Mouse (Mus musculus): Measurements from ENCODE around the gene Zfp607b. TPM values are rescaled to one million over a fixed set of nuclear protein-coding genes. Genes with fewer than 3 reads are reported as not detected.

The Zfp607b gene
- polyA plus RNA-seq, 1 experiment from 2014 or later, result 1.6 TPM

- peak overlapping the region; percentile 74 for H3K4me2 ChIP-seq
Measured at GRCm38 (mm10) chr7:27732508-27732907, 43.4 kb downstream of the Zfp607b start.

DNA sequence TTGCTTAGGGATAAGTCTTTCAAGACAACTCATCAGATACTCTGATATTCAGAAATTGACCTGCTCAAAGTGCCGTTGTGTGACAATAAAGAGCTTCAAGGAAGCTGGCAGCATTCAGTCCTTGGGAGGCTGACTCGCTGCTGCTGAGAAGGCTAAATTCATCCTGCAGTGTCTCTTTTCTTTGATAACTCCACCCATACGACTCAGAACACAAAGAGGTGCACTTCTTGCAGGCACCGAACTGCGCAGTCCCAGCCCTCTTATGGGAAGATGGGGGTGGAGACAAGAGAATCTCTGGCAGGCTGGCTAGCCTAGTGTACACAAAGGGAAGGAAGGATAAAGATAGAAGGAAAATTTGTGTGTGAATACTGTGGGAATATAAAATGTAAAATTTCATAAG, 46.3 kb downstream of the Zfp607b start:
- WGBS, result 88% methylated on average over 5 of the region's 5 CpGs
- DNase-seq (ENCODE audit: low spot score) (no peak), ATAC-seq (replicated peaks; ENCODE audit: low FRiP score) (no peak)
- Histone ChIP-seq H3K27ac (ENCODE audit: low read depth, low read length) (no peak overlapping the region), H3K9ac (ENCODE audit: low read depth, low read length) (no peak overlapping the region), H3K36me3 (ENCODE audit: control insufficient read depth, insufficient read depth, low read length) (peaks cover 12% of the 10 kb centered on the region), H3K4me3 (ENCODE audit: low read depth, low read length) (no peak overlapping the region), H3K4me2 (no peak overlapping the region), H3K9me3 (ENCODE audit: control insufficient read depth, low read length) (no peaks in the 10 kb centered on the region), H3K27me3 (replicated peaks; ENCODE audit: control insufficient read depth, insufficient read depth, low read length) (no peaks in the 10 kb centered on the region), H3K4me1 (replicated peaks; ENCODE audit: control insufficient read depth, insufficient read depth, low read length) (no peaks in the 10 kb centered on the region)

More at GRCm38 (mm10) chr7:27732508-27732907, 43.4 kb downstream of the Zfp607b start:
- no peaks in the 10 kb centered on the region for H3K36me3 ChIP-seq (ENCODE audit: control insufficient read depth, insufficient read depth, low read length)
- H3K9me3 ChIP-seq (ENCODE audit: control insufficient read depth, low read length), result no peaks in the 10 kb centered on the region
- no peak overlapping the region; the same call in 1 of the 2 replicates for H3K9ac ChIP-seq (ENCODE audit: low read depth, low read length)
- WGBS, result 86% methylated on average over 6 of the region's 6 CpGs
- ATAC-seq (replicated peaks; ENCODE audit: low FRiP score), result no peak
- H3K27ac ChIP-seq (ENCODE audit: low read depth, low read length), result no peak overlapping the region
- no peaks in the 10 kb centered on the region for H3K27me3 ChIP-seq (replicated peaks; ENCODE audit: control insufficient read depth, insufficient read depth, low read length)
- DNase-seq (ENCODE audit: low spot score), result no peak
- peak overlapping the region; percentile 76 for H3K4me3 ChIP-seq (ENCODE audit: low read depth, low read length)
- H3K4me1 ChIP-seq (replicated peaks; ENCODE audit: control insufficient read depth, insufficient read depth, low read length), result no peaks in the 10 kb centered on the region

Other genes starting within 250 kb of the Zfp607b start
- gene Sptbn4, start 241.7 kb upstream of the Zfp607b start, polyA plus RNA-seq (2014; fragmentation: Nextera tagmentation; extraction: Ambion mirVana), result 0.17 and 0.19 TPM in 2 replicates
- gene Blvrb, start 241.4 kb upstream of the Zfp607b start, polyA plus RNA-seq (2014; fragmentation: Nextera tagmentation; extraction: Ambion mirVana), result 581 and 583 TPM in 2 replicates
- gene Sertad3, start 215.6 kb upstream of the Zfp607b start, polyA plus RNA-seq (2014; fragmentation: Nextera tagmentation; extraction: Ambion mirVana), result 20.6 and 21.5 TPM in 2 replicates
- 23.0 and 24.3 TPM in 2 replicates for gene Sertad1, start 202.4 kb upstream of the Zfp607b start, polyA plus RNA-seq (2014; fragmentation: Nextera tagmentation; extraction: Ambion mirVana)
- 0.80 and 0.84 TPM in 2 replicates for gene Prx, start 190.0 kb upstream of the Zfp607b start, polyA plus RNA-seq (2014; fragmentation: Nextera tagmentation; extraction: Ambion mirVana)
- 0.33 and 0.40 TPM in 2 replicates for gene Hipk4, start 166.1 kb upstream of the Zfp607b start, polyA plus RNA-seq (2014; fragmentation: Nextera tagmentation; extraction: Ambion mirVana)
- 39.3 and 44.4 TPM in 2 replicates for gene Pld3, start 136.1 kb upstream of the Zfp607b start, polyA plus RNA-seq (2014; fragmentation: Nextera tagmentation; extraction: Ambion mirVana)
- 33.9 and 35.1 TPM in 2 replicates for gene 2310022A10Rik, start 136.1 kb upstream of the Zfp607b start, polyA plus RNA-seq (2014; fragmentation: Nextera tagmentation; extraction: Ambion mirVana)
- gene Akt2, start 97.8 kb upstream of the Zfp607b start, polyA plus RNA-seq (2014; fragmentation: Nextera tagmentation; extraction: Ambion mirVana), result 68.4 and 70.1 TPM in 2 replicates
- not detected in 2 replicates for gene Ttc9b, start 35.4 kb upstream of the Zfp607b start, polyA plus RNA-seq (2014; fragmentation: Nextera tagmentation; extraction: Ambion mirVana)
- 4.8 and 5.6 TPM in 2 replicates for gene Map3k10, start 14.7 kb upstream of the Zfp607b start, polyA plus RNA-seq (2014; fragmentation: Nextera tagmentation; extraction: Ambion mirVana)
- gene Zfp60, start 42.0 kb downstream of the Zfp607b start, polyA plus RNA-seq (2014; fragmentation: Nextera tagmentation; extraction: Ambion mirVana), result 15.8 and 17.5 TPM in 2 replicates
- gene Zfp626, start 117.9 kb downstream of the Zfp607b start, polyA plus RNA-seq (2014; fragmentation: Nextera tagmentation; extraction: Ambion mirVana), result 1.6 and 2.3 TPM in 2 replicates
- 4.6 and 5.7 TPM in 2 replicates for gene Zfp59, start 149.3 kb downstream of the Zfp607b start, polyA plus RNA-seq (2014; fragmentation: Nextera tagmentation; extraction: Ambion mirVana)
- 3.6 and 3.8 TPM in 2 replicates for gene Zfp607a, start 168.2 kb downstream of the Zfp607b start, polyA plus RNA-seq (2014; fragmentation: Nextera tagmentation; extraction: Ambion mirVana)
- 3.5 and 4.4 TPM in 2 replicates for gene Zfp974, start 240.1 kb downstream of the Zfp607b start, polyA plus RNA-seq (2014; fragmentation: Nextera tagmentation; extraction: Ambion mirVana)

Measured in liver, embryonic 11.5 days (tissue).